Mouse (Mus musculus) urinary bladder, postnatal 14 days (tissue): ENCODE results near the gene Glg1.
"Not testable (repeated sequence)": the region's sequence is repeated elsewhere in the genome, so short reads cannot be mapped to it uniquely, and the experiment has no call there.

Source experiments
- DNase-seq: peaks from one replicate; pipeline ENCODE4 v3.0.0; 2021; ENCODE audit warnings: low spot score

Glg1 gene

GRCm38 (mm10) chr8:111258631-111259407, at the start of gene Glg1:
Glg1 (minus strand) TSS chr8:111259216.
- DNase-seq, result peak; percentile 95

GRCm38 (mm10) chr8:111305031-111305730, 46.2 kb upstream of the Glg1 start:
- no peak for DNase-seq

- no peak for DNase-seq
Observed at GRCm38 (mm10) chr8:111304359-111304758, 45.3 kb upstream of the Glg1 start.

GRCm38 (mm10) chr8:111303076-111303803, 44.2 kb upstream of the Glg1 start:
- DNase-seq, result not testable (repeated sequence)

GRCm38 (mm10) chr8:111300597-111301546, 41.9 kb upstream of the Glg1 start:
- no peak for DNase-seq

- DNase-seq, result peak; percentile 97
Observed at GRCm38 (mm10) chr8:111299821-111300568, 41.0 kb upstream of the Glg1 start, which contains the start of gene Rfwd3. Rfwd3 (minus strand) TSS chr8:111300222.

GRCm38 (mm10) chr8:111299363-111299820, 40.4 kb upstream of the Glg1 start:
- DNase-seq, result peak; percentile 59

GRCm38 (mm10) chr8:111298011-111298410, 39.0 kb upstream of the Glg1 start:
- DNase-seq, result no peak

GRCm38 (mm10) chr8:111291733-111292132, 32.7 kb upstream of the Glg1 start:
- no peak for DNase-seq

- no peak for DNase-seq
Observed at GRCm38 (mm10) chr8:111290586-111290985, 31.6 kb upstream of the Glg1 start.

GRCm38 (mm10) chr8:111285603-111286002, 26.6 kb upstream of the Glg1 start:
- no peak for DNase-seq

GRCm38 (mm10) chr8:111282093-111282492, 23.1 kb upstream of the Glg1 start:
- no peak for DNase-seq

GRCm38 (mm10) chr8:111268277-111268676, 9.3 kb upstream of the Glg1 start:
- DNase-seq, result no peak

GRCm38 (mm10) chr8:111266161-111266560, 7.1 kb upstream of the Glg1 start:
- not testable (repeated sequence) for DNase-seq

GRCm38 (mm10) chr8:111264693-111265220, 5.7 kb upstream of the Glg1 start:
- DNase-seq, result no peak

- peak; percentile 12 for DNase-seq
Observed at GRCm38 (mm10) chr8:111261981-111262381, 3.0 kb upstream of the Glg1 start.

GRCm38 (mm10) chr8:111260251-111260650, 1.2 kb upstream of the Glg1 start:
- no peak for DNase-seq

- no peak for DNase-seq
Observed at GRCm38 (mm10) chr8:111259408-111259741, 359 bp upstream of the Glg1 start.

- DNase-seq, result no peak
Observed at GRCm38 (mm10) chr8:111258010-111258630, 896 bp downstream of the Glg1 start.
